Comparison of ENCODE assay signal across 26 mouse cellular contexts in genomic region chr4:131531003-131531402, GRCm38 (mm10).
DNase-seq lines count a peak whose midpoint lies in the region; ATAC-seq lines count a peak whose summit lies in the region.
"Had no signal": no experiment of that assay in that cellular context is flagged by ENCODE, and none has a peak within 500 bp of the region (broad histone marks: within the 10 kb centered on the region; RNA-seq: fewer than 3 reads in every experiment).

No protein-coding gene starts in this region.

- no peak overlapping the region for H3K4me3 ChIP-seq in kidney, embryonic 15.5 days (replicated peaks)
- H3K4me3 ChIP-seq: embryonic facial prominence, embryonic 15.5 days; heart, embryonic 12.5 days; liver, embryonic 13.5 days; neural tube, embryonic 12.5 days; stomach, embryonic 15.5 days had no signal

- H3K4me1 ChIP-seq in kidney, embryonic 15.5 days, result peaks cover 3% of the 10 kb centered on the region; the same call in 1 of the 2 replicates
- H3K4me1 ChIP-seq: embryonic facial prominence, embryonic 15.5 days; liver, embryonic 13.5 days; neural tube, embryonic 12.5 days; stomach, embryonic 15.5 days had no signal

- H3K36me3 ChIP-seq in kidney, embryonic 15.5 days, result no peaks in the 10 kb centered on the region
- H3K36me3 ChIP-seq: embryonic facial prominence, embryonic 15.5 days; heart, embryonic 12.5 days; liver, embryonic 13.5 days; neural tube, embryonic 12.5 days; stomach, embryonic 15.5 days had no signal

- H3K27ac ChIP-seq in kidney, embryonic 15.5 days, result 0 out of 2 replicates have a peak overlapping the region, but pooled peaks have one; percentile 18
- H3K27ac ChIP-seq: embryonic facial prominence, embryonic 15.5 days; hindbrain, postnatal 0 days; liver, embryonic 13.5 days; neural tube, embryonic 12.5 days; stomach, embryonic 15.5 days had no signal

- H3K9me3 ChIP-seq in kidney, embryonic 15.5 days (replicated peaks), result no peaks in the 10 kb centered on the region
- H3K9me3 ChIP-seq: embryonic facial prominence, embryonic 15.5 days; heart, embryonic 12.5 days; liver, embryonic 13.5 days; neural tube, embryonic 12.5 days; stomach, embryonic 15.5 days had no signal

- DNase-seq in adrenal gland, adult (ENCODE audit: inconsistent age in 2 of 2, low spot score in 1 of 2), result peak; percentile 13 to 30
- no peak for DNase-seq in adrenal gland, adult 8-10 months
- DNase-seq in adrenal gland, postnatal 36 days, result peak; percentile 22 to 25
- peak; percentile 34 to 49 for DNase-seq in kidney, postnatal 36 days
- no peak for DNase-seq in right cerebral cortex, postnatal 14 days
- DNase-seq: cerebellum, adult 8-10 months; cerebellum, postnatal 36 days; embryo, embryonic 11 days; gastrocnemius, postnatal 25 days; heart, adult 18-20 months; heart, postnatal 10 days; liver, embryonic 13.5 days; lung, embryonic 14.5 days; midbrain, embryonic 14.5 days; retina, postnatal 1 day; thymus, postnatal 36 days had no signal

- no peak; the same call in 1 of the 2 replicates for ATAC-seq in kidney, embryonic 15.5 days (replicated peaks; ENCODE audit: low FRiP score)
- no peak for ATAC-seq in megakaryocyte progenitor cell, adult 5-6 weeks (replicated peaks; ENCODE audit: poor library complexity)
- ATAC-seq: activated CD4-positive, CD25-positive, alpha-beta regulatory T cell, adult 4 months; hindbrain, postnatal 0 days; intestine, embryonic 16.5 days had no signal

- H3K4me2 ChIP-seq in kidney, embryonic 15.5 days, result no peak overlapping the region
- H3K4me2 ChIP-seq: embryonic facial prominence, embryonic 15.5 days; heart, embryonic 12.5 days; liver, embryonic 13.5 days; lung, embryonic 14.5 days; neural tube, embryonic 12.5 days; stomach, embryonic 15.5 days had no signal

- no peaks in the 10 kb centered on the region for H3K27me3 ChIP-seq in kidney, embryonic 15.5 days
- H3K27me3 ChIP-seq: heart, embryonic 12.5 days; liver, embryonic 13.5 days; neural tube, embryonic 12.5 days; stomach, embryonic 15.5 days had no signal

- 45% methylated on average over 8 of the region's 8 CpGs for WGBS in kidney, embryonic 15.5 days

- H3K9ac ChIP-seq in kidney, embryonic 15.5 days, result no peak overlapping the region
- H3K9ac ChIP-seq: embryonic facial prominence, embryonic 15.5 days; forebrain, postnatal 0 days; heart, embryonic 12.5 days; liver, embryonic 13.5 days; lung, embryonic 14.5 days; neural tube, embryonic 12.5 days; stomach, embryonic 15.5 days had no signal

Comparison
In these comparisons a context has a peak if more than half of its experiments do, and no peak if none do; other contexts are left out.
1. DNase-seq: peak in adrenal gland, adult (2 of 2), adrenal gland, postnatal 36 days (2 of 2) and kidney, postnatal 36 days (2 of 2); none in adrenal gland, adult 8-10 months (single experiment) and right cerebral cortex, postnatal 14 days (single experiment).